Mouse (Mus musculus): ENCODE results near the gene Ror1. TPM values are rescaled to one million over a fixed set of nuclear protein-coding genes. Genes with fewer than 3 reads are reported as not detected.

Gene Ror1
- polyA plus RNA-seq, 1 experiment from 2014 or later, result 1.1 TPM

- H3K4me1 ChIP-seq (replicated peaks), result no peaks in the 10 kb centered on the region
- no peaks in the 10 kb centered on the region for H3K36me3 ChIP-seq
- no peak overlapping the region for H3K4me3 ChIP-seq (replicated peaks)
- no peak overlapping the region for H3K27ac ChIP-seq
- no peaks in the 10 kb centered on the region for H3K9me3 ChIP-seq
- no peak for ATAC-seq
- no peaks in the 10 kb centered on the region for H3K27me3 ChIP-seq
- no peak overlapping the region for H3K9ac ChIP-seq (replicated peaks)
- 59% methylated on average over 5 of the region's 5 CpGs for WGBS
- no peak overlapping the region for H3K4me2 ChIP-seq (replicated peaks)
Measured at GRCm38 (mm10) chr4:100355566-100355965, 260.0 kb downstream of the Ror1 start.

DNA sequence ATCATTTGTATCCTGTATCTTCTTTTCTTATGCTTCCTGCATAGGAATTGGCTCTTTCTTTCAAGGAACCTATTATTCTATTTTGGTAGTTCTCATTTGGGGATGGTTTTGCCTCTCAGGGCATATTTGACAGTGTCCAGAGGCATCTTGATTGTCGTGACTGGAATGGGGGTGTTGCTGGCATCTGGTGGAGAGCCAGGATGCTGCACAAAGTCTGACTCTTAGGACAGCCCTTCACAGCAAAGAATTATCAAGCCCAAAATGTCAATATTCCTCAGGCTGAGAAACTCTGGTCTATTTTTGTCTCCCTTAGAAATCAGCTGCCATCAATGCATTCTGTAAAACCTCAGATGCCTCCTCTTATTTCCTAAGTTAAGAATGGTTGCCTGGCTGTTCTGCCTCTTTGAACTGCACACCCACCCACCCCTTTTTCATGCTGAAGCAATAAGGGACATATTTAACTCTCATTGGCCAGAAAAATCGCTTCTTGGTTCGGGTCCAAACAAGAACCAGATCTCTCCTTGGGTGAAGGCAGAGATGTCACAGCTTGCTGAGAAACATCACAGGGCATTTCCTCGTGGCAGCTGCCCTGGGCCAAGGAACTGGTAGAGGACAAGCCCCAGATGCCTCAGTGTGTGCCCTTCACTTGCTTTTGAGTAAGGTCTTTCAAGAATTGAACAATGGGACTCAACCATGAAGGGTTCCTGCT, 262.4 kb downstream of the Ror1 start:
- H3K4me3 ChIP-seq (replicated peaks), result no peak overlapping the region
- WGBS, result 85% methylated on average over 4 of the region's 4 CpGs
- H3K9ac ChIP-seq (replicated peaks), result no peak overlapping the region
- H3K27me3 ChIP-seq, result no peaks in the 10 kb centered on the region
- no peaks in the 10 kb centered on the region for H3K36me3 ChIP-seq
- no peak overlapping the region for H3K27ac ChIP-seq
- H3K4me2 ChIP-seq (replicated peaks), result no peak overlapping the region
- H3K4me1 ChIP-seq (replicated peaks), result no peaks in the 10 kb centered on the region
- no peak for ATAC-seq
- H3K9me3 ChIP-seq, result no peaks in the 10 kb centered on the region

GRCm38 (mm10) chr4:100363666-100364065, 268.1 kb downstream of the Ror1 start:
- 94% methylated on average over 7 of the region's 7 CpGs for WGBS
- no peak overlapping the region for H3K4me2 ChIP-seq (replicated peaks)

GRCm38 (mm10) chr4:100368691-100369090, 273.1 kb downstream of the Ror1 start:
- Histone ChIP-seq H3K27me3 (no peaks in the 10 kb centered on the region), H3K9ac (replicated peaks) (no peak overlapping the region), H3K4me2 (replicated peaks) (no peak overlapping the region), H3K27ac (no peak overlapping the region), H3K9me3 (no peaks in the 10 kb centered on the region), H3K4me1 (replicated peaks) (no peaks in the 10 kb centered on the region), H3K36me3 (no peaks in the 10 kb centered on the region), H3K4me3 (replicated peaks) (no peak overlapping the region)
- 94% methylated on average over 2 of the region's 2 CpGs for WGBS
- no peak for ATAC-seq

More at GRCm38 (mm10) chr4:100363666-100364065, 268.1 kb downstream of the Ror1 start:
- no peak for ATAC-seq
- no peak overlapping the region for H3K9ac ChIP-seq (replicated peaks)
- no peaks in the 10 kb centered on the region for H3K36me3 ChIP-seq
- no peak overlapping the region for H3K27ac ChIP-seq
- no peaks in the 10 kb centered on the region for H3K9me3 ChIP-seq
- H3K4me1 ChIP-seq (replicated peaks), result no peaks in the 10 kb centered on the region
- H3K4me3 ChIP-seq (replicated peaks), result no peak overlapping the region
- no peaks in the 10 kb centered on the region for H3K27me3 ChIP-seq

GRCm38 (mm10) chr4:100369541-100370174, 274.1 kb downstream of the Ror1 start:
- 92% methylated on average over 7 of the region's 7 CpGs for WGBS
- Histone ChIP-seq H3K36me3 (no peaks in the 10 kb centered on the region), H3K4me1 (replicated peaks) (no peaks in the 10 kb centered on the region), H3K9ac (replicated peaks) (no peak overlapping the region), H3K9me3 (no peaks in the 10 kb centered on the region), H3K27ac (no peak overlapping the region), H3K4me2 (replicated peaks) (no peak overlapping the region), H3K27me3 (no peaks in the 10 kb centered on the region), H3K4me3 (replicated peaks) (no peak overlapping the region)
- ATAC-seq, result no peak

- Histone ChIP-seq H3K27me3 (no peaks in the 10 kb centered on the region), H3K4me2 (replicated peaks) (no peak overlapping the region), H3K27ac (no peak overlapping the region), H3K36me3 (no peaks in the 10 kb centered on the region), H3K4me1 (replicated peaks) (no peaks in the 10 kb centered on the region), H3K9ac (replicated peaks) (no peak overlapping the region), H3K4me3 (replicated peaks) (no peak overlapping the region), H3K9me3 (no peaks in the 10 kb centered on the region)
- WGBS, result 61% methylated on average over 11 of the region's 11 CpGs
- ATAC-seq, result no peak
Measured at GRCm38 (mm10) chr4:100372806-100373205, 277.2 kb downstream of the Ror1 start.

DNA sequence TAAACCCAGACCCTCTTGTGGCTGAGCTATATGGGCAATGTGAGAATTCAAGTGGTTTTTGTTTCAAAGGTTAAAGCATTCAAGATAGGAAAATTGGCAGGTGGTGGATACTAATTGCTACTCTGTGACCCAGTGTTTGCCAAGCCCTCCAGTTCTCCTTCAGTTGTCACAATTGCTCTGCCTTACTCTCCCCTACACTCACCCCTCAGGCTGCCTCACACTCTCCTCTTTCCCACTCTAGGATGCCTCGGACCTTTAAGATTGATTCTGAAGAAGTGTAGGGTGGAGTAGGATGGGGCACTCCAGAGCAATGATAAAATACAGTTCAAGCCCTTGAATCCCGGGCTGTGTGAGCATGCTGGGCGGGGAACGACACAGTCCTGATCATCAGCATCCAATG, 278.2 kb downstream of the Ror1 start:
- no peak overlapping the region for H3K9ac ChIP-seq (replicated peaks)
- ATAC-seq, result peak; percentile 45; the same call in 1 of the 2 replicates
- 62% methylated on average over 4 of the region's 4 CpGs for WGBS

GRCm38 (mm10) chr4:100375286-100375685, 279.7 kb downstream of the Ror1 start:
- no peak for ATAC-seq
- Histone ChIP-seq H3K27me3 (no peaks in the 10 kb centered on the region), H3K9ac (replicated peaks) (no peak overlapping the region), H3K9me3 (no peaks in the 10 kb centered on the region), H3K27ac (no peak overlapping the region), H3K4me3 (replicated peaks) (no peak overlapping the region), H3K4me1 (replicated peaks) (no peaks in the 10 kb centered on the region), H3K36me3 (no peaks in the 10 kb centered on the region), H3K4me2 (replicated peaks) (no peak overlapping the region)
- WGBS, result 82% methylated on average over 5 of the region's 5 CpGs

More for the DNA sequence above, 278.2 kb downstream of the Ror1 start:
- Histone ChIP-seq H3K36me3 (no peaks in the 10 kb centered on the region), H3K4me3 (replicated peaks) (no peak overlapping the region), H3K4me1 (replicated peaks) (no peaks in the 10 kb centered on the region), H3K27me3 (no peaks in the 10 kb centered on the region), H3K4me2 (replicated peaks) (no peak overlapping the region), H3K9me3 (no peaks in the 10 kb centered on the region), H3K27ac (no peak overlapping the region)

DNA sequence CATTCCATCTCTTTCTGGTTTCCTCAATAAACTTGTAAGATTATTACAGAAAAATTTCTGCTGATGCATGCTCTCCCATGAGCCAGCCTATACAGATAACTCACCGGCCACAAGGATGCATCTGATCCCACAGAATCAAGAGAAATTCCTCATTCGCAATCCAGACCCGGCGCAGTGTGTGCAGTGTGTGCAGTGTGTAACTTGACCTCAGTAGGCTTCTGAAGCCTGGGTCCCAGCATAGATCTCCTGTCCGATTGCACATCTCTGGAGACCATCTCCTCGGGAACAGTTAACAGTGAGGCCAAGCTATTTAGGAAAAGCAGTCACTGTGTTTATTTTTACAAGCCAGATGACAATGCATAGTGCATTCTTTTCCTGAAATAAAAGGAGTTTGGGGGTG, 280.6 kb downstream of the Ror1 start:
- ATAC-seq, result no peak
- WGBS, result 80% methylated on average over 6 of the region's 6 CpGs

GRCm38 (mm10) chr4:100377231-100377630, 281.6 kb downstream of the Ror1 start:
- Histone ChIP-seq H3K9me3 (no peaks in the 10 kb centered on the region), H3K27ac (no peak overlapping the region), H3K9ac (replicated peaks) (no peak overlapping the region), H3K4me2 (replicated peaks) (no peak overlapping the region), H3K27me3 (no peaks in the 10 kb centered on the region), H3K4me1 (replicated peaks) (no peaks in the 10 kb centered on the region), H3K4me3 (replicated peaks) (no peak overlapping the region), H3K36me3 (no peaks in the 10 kb centered on the region)
- 80% methylated on average over 3 of the region's 3 CpGs for WGBS
- ATAC-seq, result no peak

More for the DNA sequence above, 280.6 kb downstream of the Ror1 start:
- Histone ChIP-seq H3K27me3 (no peaks in the 10 kb centered on the region), H3K4me1 (replicated peaks) (no peaks in the 10 kb centered on the region), H3K4me2 (replicated peaks) (no peak overlapping the region), H3K36me3 (no peaks in the 10 kb centered on the region), H3K27ac (no peak overlapping the region), H3K4me3 (replicated peaks) (no peak overlapping the region), H3K9ac (replicated peaks) (no peak overlapping the region), H3K9me3 (no peaks in the 10 kb centered on the region)

DNA sequence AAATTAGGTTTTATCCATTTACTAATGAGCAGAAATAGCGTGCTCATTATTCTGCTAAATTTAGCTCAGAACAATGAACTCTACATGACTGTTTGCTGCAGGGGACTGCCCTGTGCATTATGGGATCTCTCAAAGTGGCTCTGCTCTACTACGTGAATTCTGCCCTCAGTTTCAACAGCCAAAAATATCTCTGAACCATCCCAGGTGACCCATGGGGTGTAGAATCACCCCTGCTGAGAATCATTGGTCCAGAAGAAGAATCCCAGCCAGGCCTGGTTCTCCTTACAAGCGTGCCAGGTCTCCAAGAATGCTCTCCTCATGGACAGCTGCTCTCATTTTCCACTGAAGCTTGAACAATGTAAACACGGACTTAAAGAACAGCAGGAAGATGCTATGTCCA, 282.4 kb downstream of the Ror1 start:
- Histone ChIP-seq H3K9ac (replicated peaks) (no peak overlapping the region), H3K4me3 (replicated peaks) (no peak overlapping the region), H3K9me3 (no peaks in the 10 kb centered on the region), H3K27me3 (no peaks in the 10 kb centered on the region), H3K27ac (no peak overlapping the region), H3K36me3 (no peaks in the 10 kb centered on the region), H3K4me2 (replicated peaks) (no peak overlapping the region), H3K4me1 (replicated peaks) (no peaks in the 10 kb centered on the region)
- WGBS, result 80% methylated on average over 4 of the region's 4 CpGs
- ATAC-seq, result no peak

GRCm38 (mm10) chr4:100381760-100382159, 286.2 kb downstream of the Ror1 start:
- no peak for ATAC-seq
- 88% methylated on average over 4 of the region's 4 CpGs for WGBS
- no peak overlapping the region for H3K4me3 ChIP-seq (replicated peaks)
- no peak overlapping the region for H3K4me2 ChIP-seq (replicated peaks)
- no peaks in the 10 kb centered on the region for H3K4me1 ChIP-seq (replicated peaks)
- H3K27ac ChIP-seq, result no peak overlapping the region
- no peaks in the 10 kb centered on the region for H3K36me3 ChIP-seq
- no peaks in the 10 kb centered on the region for H3K27me3 ChIP-seq
- 0 out of 2 replicates have a peak, but pooled peaks cover 2% of the 10 kb centered on the region for H3K9me3 ChIP-seq
- no peak overlapping the region for H3K9ac ChIP-seq (replicated peaks)

Data from midbrain, embryonic 13.5 days (tissue).